Mouse (Mus musculus): Measurements from ENCODE around the gene E2f3.

DNA sequence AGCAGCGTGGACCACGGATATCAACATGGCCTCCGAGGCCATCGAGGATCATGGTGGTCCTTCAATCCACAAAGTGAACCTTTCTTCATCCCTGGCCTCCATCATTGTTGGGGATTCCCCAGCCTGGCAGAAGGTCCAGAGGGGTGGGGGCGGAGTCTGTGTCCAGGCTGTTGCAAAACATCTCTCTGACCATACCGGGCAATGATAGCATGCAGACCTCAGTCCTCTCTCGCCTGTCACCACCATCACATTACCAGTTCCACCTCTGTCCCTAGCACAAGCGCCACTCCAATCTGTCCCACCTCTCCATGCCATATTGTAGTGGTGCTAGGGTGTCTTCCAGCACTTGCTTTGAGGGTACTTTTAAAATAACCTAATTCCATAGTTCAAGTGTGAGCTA, 18.9 kb downstream of the E2f3 start:
- TF ChIP-seq CTCF (IDR thresholded peaks at IDR 0.05; ENCODE audit: insufficient read depth, low read depth, low read length) (no peak), POLR2A (IDR thresholded peaks at IDR 0.05; ENCODE audit: insufficient read depth, low read depth, low read length) (no peak)

All from olfactory bulb, adult 2 months (tissue).